Mouse (Mus musculus) liver, embryonic 13.5 days (tissue): ENCODE measurements around the gene Rimbp2. TPM values are rescaled to one million over a fixed set of nuclear protein-coding genes. Genes with fewer than 3 reads are reported as not detected.

Experiments used
- ATAC-seq: fragments of 200-750 bp; cut with Nextera tagmentation; 2 replicates; pipeline ENCODE4 v1.8.0; 2017; ENCODE audit warnings: low read depth, mild to moderate bottlenecking, moderate number of reproducible peaks, moderate library complexity
- DNase-seq: peaks from one replicate; pipeline ENCODE4 v3.0.0; 2022
- H3K27ac ChIP-seq: fragments of 300-500 bp; sonication (generic); 2 replicates; pipeline ENCODE4 v1.5.1; 2015; ENCODE audit warnings: moderate library complexity, mild to moderate bottlenecking, inconsistent platforms
- H3K27me3 ChIP-seq: fragments of 300-500 bp; sonication (generic); 2 replicates; pipeline ENCODE4 v1.6.1; 2015; ENCODE audit warnings: mild to moderate bottlenecking, inconsistent platforms
- H3K36me3 ChIP-seq: fragments of 300-500 bp; sonication (generic); 2 replicates; pipeline ENCODE4 v1.6.1; 2015; ENCODE audit warnings: mild to moderate bottlenecking, inconsistent platforms
- H3K4me1 ChIP-seq: fragments of 300-500 bp; sonication (generic); replicated peaks from 2 replicates; pipeline ENCODE4 v1.6.1; 2015; ENCODE audit warnings: inconsistent platforms
- H3K4me2 ChIP-seq: fragments of 300-500 bp; sonication (generic); 2 replicates; pipeline ENCODE4 v1.6.1; 2015; ENCODE audit warnings: inconsistent platforms, mild to moderate bottlenecking, moderate library complexity
- H3K4me3 ChIP-seq: fragments of 300-500 bp; sonication (generic); replicated peaks from 2 replicates; pipeline ENCODE4 v1.5.1; 2015; ENCODE audit warnings: mild to moderate bottlenecking, inconsistent platforms
- H3K9ac ChIP-seq: fragments of 300-500 bp; sonication (generic); 2 replicates; pipeline ENCODE4 v1.6.1; 2015; ENCODE audit warnings: mild to moderate bottlenecking, inconsistent platforms
- H3K9me3 ChIP-seq: fragments of 300-500 bp; sonication (generic); replicated peaks from 2 replicates; pipeline ENCODE4 v1.6.1; 2016; ENCODE audit warnings: inconsistent platforms
- WGBS: fragments of 180-500 bp; shearing (Covaris S2); methylation state at CpG from one replicate; pipeline ENCODE4 v1.1.7; 2015; ENCODE audit not compliant: insufficient replicate concordance; 5-methylcytosine and 5-hydroxymethylcytosine counted together
- polyA plus RNA-seq: library from polyadenylated mRNA; unstranded; fragments of >200 nt; fragmentation: Nextera tagmentation; extraction: Ambion mirVana; gene quantifications from 2 replicates; pipeline ENCODE4 v1.2.1, GENCODE M21; 2015

Rimbp2 gene
- polyA plus RNA-seq, 1 experiment from 2014 or later: not detected

DNA sequence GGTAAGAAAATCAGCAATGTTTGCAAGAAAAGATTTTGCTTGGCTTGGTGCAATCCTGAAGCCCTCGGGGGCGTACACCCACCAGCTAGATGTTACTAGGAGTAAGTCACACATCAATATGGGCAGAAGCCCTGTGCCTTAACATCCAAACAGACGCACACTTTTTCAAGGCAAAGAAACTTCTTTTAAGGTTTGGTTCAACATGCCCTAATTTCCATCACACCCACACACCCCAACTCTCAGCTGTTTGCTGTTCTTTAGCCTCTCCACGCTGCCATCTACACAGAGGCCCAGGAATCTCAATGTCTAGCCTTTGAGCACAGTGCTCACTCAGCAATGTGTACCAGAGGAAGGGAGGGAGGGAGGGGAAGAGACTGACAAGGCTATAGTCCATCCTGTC is 28.2 kb downstream of the Rimbp2 start:
- Histone ChIP-seq H3K4me2 (no peak overlapping the region), H3K36me3 (no peaks in the 10 kb centered on the region), H3K27ac (no peak overlapping the region), H3K9ac (no peak overlapping the region), H3K27me3 (no peaks in the 10 kb centered on the region), H3K4me3 (no peak overlapping the region), H3K4me1 (no peaks in the 10 kb centered on the region), H3K9me3 (no peaks in the 10 kb centered on the region)
- ATAC-seq: no peak
- 58% methylated on average over 4 of the region's 4 CpGs for WGBS
- DNase-seq: no peak

GRCm38 (mm10) chr5:128920112-128920511 is 33.2 kb downstream of the Rimbp2 start:
- DNase-seq: no peak
- no peaks in the 10 kb centered on the region for H3K27me3 ChIP-seq
- H3K36me3 ChIP-seq: no peaks in the 10 kb centered on the region
- H3K4me3 ChIP-seq: no peak overlapping the region
- no peak overlapping the region for H3K9ac ChIP-seq
- WGBS: 46% methylated on average over 5 of the region's 5 CpGs
- no peak overlapping the region for H3K27ac ChIP-seq
- no peaks in the 10 kb centered on the region for H3K4me1 ChIP-seq
- ATAC-seq: no peak
- H3K4me2 ChIP-seq: no peak overlapping the region
- H3K9me3 ChIP-seq: no peaks in the 10 kb centered on the region

- Histone ChIP-seq H3K9me3 (no peaks in the 10 kb centered on the region), H3K36me3 (no peaks in the 10 kb centered on the region), H3K4me3 (no peak overlapping the region), H3K4me1 (no peaks in the 10 kb centered on the region), H3K4me2 (no peak overlapping the region), H3K27me3 (no peaks in the 10 kb centered on the region), H3K27ac (no peak overlapping the region), H3K9ac (no peak overlapping the region)
- ATAC-seq (peak; percentile 64; the same call in 1 of the 2 replicates), DNase-seq (peak; percentile 2)
- WGBS: 17% methylated on average over 10 of the region's 10 CpGs
These were observed 35.9 kb downstream of the Rimbp2 start for GRCm38 (mm10) chr5:128917116-128917959.

GRCm38 (mm10) chr5:128913820-128914219 is 39.5 kb downstream of the Rimbp2 start:
- DNase-seq (no peak), ATAC-seq (no peak)
- no peaks in the 10 kb centered on the region for H3K9me3 ChIP-seq
- no peak overlapping the region for H3K9ac ChIP-seq
- H3K4me3 ChIP-seq: no peak overlapping the region
- no peak overlapping the region for H3K27ac ChIP-seq
- no peaks in the 10 kb centered on the region for H3K27me3 ChIP-seq
- no peaks in the 10 kb centered on the region for H3K4me1 ChIP-seq
- WGBS: 59% methylated on average over 3 of the region's 3 CpGs
- H3K36me3 ChIP-seq: no peaks in the 10 kb centered on the region
- no peak overlapping the region for H3K4me2 ChIP-seq

DNA sequence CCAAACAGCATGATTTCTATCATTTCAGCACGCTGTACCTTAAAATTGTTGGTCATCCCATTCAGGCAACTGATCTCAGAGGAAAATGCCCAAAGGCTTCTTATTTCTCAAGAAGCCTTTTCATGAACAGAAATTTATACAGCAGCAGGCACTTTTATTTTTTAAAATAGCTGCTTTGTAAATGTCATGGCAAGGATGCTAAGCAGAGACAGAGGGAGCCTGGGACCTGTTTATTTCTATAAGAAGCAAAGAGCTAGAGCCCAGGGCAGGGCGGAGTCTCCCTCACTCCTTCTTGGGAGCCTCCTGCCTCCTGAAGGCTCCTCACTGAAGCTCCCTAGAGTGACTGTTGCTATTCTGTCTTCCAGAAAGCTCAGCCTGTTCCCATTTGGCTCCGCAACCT is 40.9 kb downstream of the Rimbp2 start:
- Histone ChIP-seq H3K9ac (no peak overlapping the region), H3K4me3 (no peak overlapping the region), H3K36me3 (no peaks in the 10 kb centered on the region), H3K4me1 (no peaks in the 10 kb centered on the region), H3K9me3 (no peaks in the 10 kb centered on the region), H3K27ac (no peak overlapping the region), H3K27me3 (no peaks in the 10 kb centered on the region), H3K4me2 (no peak overlapping the region)
- DNase-seq: no peak
- ATAC-seq: no peak
- 68% methylated on average over 3 of the region's 3 CpGs for WGBS

DNA sequence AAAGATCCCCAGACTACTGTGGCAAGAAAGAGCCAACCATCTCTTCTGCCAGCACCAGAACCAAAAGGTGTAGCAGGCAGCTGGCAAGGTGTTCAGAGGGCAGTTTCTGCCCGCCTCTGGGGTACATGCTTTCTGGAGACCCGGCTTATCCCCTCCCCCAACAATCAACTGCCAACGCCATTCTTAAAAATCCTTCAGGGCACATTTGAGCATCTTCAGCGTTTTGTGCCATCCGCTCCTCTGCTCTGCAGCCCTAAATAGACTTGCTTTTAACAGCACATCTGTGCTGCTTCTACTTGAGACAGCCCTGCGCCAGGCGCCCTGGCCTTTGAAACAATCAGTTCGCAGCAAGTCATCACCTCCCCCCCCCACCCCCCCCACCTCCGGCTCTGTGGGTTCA is 41.7 kb downstream of the Rimbp2 start:
- H3K27me3 ChIP-seq: no peaks in the 10 kb centered on the region
- no peak overlapping the region for H3K4me3 ChIP-seq
- no peaks in the 10 kb centered on the region for H3K36me3 ChIP-seq
- H3K9me3 ChIP-seq: no peaks in the 10 kb centered on the region
- WGBS: 68% methylated on average over 8 of the region's 9 CpGs
- H3K27ac ChIP-seq: no peak overlapping the region
- H3K4me1 ChIP-seq: no peaks in the 10 kb centered on the region
- no peak overlapping the region for H3K4me2 ChIP-seq
- DNase-seq: no peak
- ATAC-seq: no peak
- H3K9ac ChIP-seq: no peak overlapping the region

DNA sequence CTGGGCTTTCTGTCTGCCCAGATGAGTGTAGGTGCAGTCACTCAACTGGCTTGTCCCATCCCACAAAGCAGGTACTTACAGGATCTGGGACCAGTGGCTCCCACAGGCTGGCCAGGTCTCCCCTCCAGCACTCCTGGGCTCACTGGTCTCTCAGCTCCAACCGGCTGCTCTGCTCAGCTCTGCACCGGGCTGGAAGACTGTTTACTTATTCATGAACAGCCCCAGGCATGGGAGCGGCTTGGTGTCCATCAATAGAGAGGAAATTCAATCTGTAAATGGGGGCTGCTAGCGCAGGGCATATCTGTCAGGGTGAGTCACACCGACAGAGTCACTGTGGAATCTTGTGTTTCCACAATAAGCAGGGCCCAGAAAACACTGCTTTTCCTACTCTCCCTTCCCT is 49.2 kb downstream of the Rimbp2 start:
- no peak overlapping the region for H3K4me3 ChIP-seq
- H3K9ac ChIP-seq: no peak overlapping the region
- DNase-seq: no peak
- no peak overlapping the region for H3K4me2 ChIP-seq
- no peak for ATAC-seq
- H3K9me3 ChIP-seq: no peaks in the 10 kb centered on the region
- H3K27ac ChIP-seq: no peak overlapping the region
- no peaks in the 10 kb centered on the region for H3K27me3 ChIP-seq
- no peaks in the 10 kb centered on the region for H3K36me3 ChIP-seq
- H3K4me1 ChIP-seq: no peaks in the 10 kb centered on the region
- 47% methylated on average over 5 of the region's 5 CpGs for WGBS

- H3K4me1 ChIP-seq: no peaks in the 10 kb centered on the region
- H3K27ac ChIP-seq: no peak overlapping the region
- DNase-seq (no peak), ATAC-seq (no peak)
- no peak overlapping the region for H3K9ac ChIP-seq
- H3K4me3 ChIP-seq: no peak overlapping the region
- H3K27me3 ChIP-seq: no peaks in the 10 kb centered on the region
- H3K4me2 ChIP-seq: no peak overlapping the region
- no peaks in the 10 kb centered on the region for H3K36me3 ChIP-seq
- no peaks in the 10 kb centered on the region for H3K9me3 ChIP-seq
- WGBS: 60% methylated on average over 12 of the region's 12 CpGs
These were observed 50.2 kb downstream of the Rimbp2 start for GRCm38 (mm10) chr5:128903120-128903519.

DNA sequence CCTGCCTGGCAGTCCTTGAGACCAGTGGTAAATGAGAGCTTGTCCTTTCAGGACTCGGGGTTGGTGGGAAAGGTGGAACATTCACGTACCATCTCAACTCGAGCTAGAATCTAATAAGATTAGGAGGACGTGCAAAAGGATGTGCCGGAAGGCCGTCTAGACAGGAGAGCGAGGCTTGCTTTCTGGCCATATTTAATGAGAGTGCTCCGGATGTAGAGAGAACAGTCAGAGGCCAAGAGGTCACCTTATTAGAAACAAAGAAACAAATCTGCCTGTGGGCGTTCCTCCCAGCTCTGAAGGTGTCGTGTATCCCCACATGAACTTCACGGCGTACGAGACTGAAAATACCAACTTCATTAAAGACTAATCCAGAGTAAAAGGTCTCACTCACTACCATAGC is 53.3 kb downstream of the Rimbp2 start:
- Histone ChIP-seq H3K36me3 (no peaks in the 10 kb centered on the region), H3K27me3 (no peaks in the 10 kb centered on the region), H3K4me3 (no peak overlapping the region), H3K9me3 (no peaks in the 10 kb centered on the region), H3K9ac (no peak overlapping the region), H3K27ac (no peak overlapping the region), H3K4me1 (no peaks in the 10 kb centered on the region), H3K4me2 (no peak overlapping the region)
- 73% methylated on average over 13 of the region's 13 CpGs for WGBS
- no peak for ATAC-seq
- no peak for DNase-seq

DNA sequence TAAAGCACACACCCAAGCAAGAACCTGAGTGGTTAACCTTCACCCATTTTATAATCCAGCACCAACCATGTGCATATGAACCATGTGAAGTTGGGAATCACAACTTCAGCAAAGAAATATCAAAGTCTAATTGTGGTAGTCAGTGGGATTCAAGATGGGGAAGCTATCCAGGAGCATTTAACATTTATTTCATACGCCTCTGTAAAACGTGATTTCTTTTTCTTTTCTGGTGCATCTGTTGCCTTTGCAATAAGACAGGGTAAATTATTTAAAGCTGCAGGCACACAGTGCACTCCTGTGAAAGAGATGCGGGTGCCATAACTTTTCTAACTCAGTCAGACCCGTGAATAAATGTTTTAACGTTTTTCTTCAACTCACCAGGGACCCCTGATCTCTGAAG is 58.4 kb downstream of the Rimbp2 start:
- no peaks in the 10 kb centered on the region for H3K4me1 ChIP-seq
- no peak overlapping the region for H3K9ac ChIP-seq
- H3K36me3 ChIP-seq: no peaks in the 10 kb centered on the region
- no peaks in the 10 kb centered on the region for H3K9me3 ChIP-seq
- no peaks in the 10 kb centered on the region for H3K27me3 ChIP-seq
- 54% methylated on average over 5 of the region's 5 CpGs for WGBS
- no peak overlapping the region for H3K4me3 ChIP-seq
- H3K27ac ChIP-seq: no peak overlapping the region
- ATAC-seq: no peak
- H3K4me2 ChIP-seq: no peak overlapping the region
- no peak for DNase-seq

DNA sequence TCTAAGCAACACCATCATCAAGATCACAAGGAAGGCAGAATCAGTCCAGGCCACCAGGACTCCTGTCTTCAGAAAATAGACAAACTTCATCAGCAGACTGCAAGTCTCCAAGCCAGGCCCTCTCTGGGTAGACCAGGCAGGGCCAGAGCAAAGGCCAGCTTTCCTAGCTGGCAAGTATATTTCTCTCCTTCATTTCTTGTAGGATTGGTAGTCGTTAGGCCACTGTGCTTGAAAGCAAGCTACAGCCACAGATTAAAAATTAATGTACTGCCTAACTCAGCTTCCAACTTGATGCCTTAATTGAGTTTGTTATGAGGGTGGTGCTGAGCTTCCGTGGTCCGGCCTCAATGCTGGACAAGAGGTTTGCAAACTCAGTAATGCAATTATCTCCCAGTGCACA is 65.7 kb downstream of the Rimbp2 start:
- Histone ChIP-seq H3K4me3 (no peak overlapping the region), H3K9me3 (no peaks in the 10 kb centered on the region), H3K27me3 (no peaks in the 10 kb centered on the region), H3K4me2 (no peak overlapping the region), H3K27ac (no peak overlapping the region), H3K4me1 (no peaks in the 10 kb centered on the region), H3K9ac (no peak overlapping the region), H3K36me3 (no peaks in the 10 kb centered on the region)
- WGBS: 63% methylated on average over 3 of the region's 3 CpGs
- ATAC-seq (no peak), DNase-seq (no peak)

DNA sequence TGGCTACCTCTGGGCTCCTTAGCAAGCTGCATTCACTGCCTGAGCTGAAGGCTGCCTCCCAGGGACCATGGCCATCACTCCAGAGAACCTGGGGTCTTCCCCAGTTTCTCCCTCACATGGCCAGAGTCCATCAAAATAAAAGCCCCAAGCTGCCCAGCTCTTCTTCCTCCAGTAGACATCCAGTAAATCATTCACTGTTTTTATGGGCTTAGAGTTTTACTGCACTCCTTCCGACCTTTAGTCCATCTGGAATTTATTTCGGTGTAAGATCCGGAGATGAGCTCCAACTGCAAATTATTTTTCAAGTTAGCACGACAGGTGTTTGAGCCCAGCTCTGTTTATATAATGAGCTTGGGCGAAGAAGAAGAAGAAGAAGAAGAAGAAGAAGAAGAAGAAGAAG is 69.0 kb downstream of the Rimbp2 start:
- Histone ChIP-seq H3K27me3 (no peaks in the 10 kb centered on the region), H3K9ac (no peak overlapping the region), H3K4me3 (no peak overlapping the region), H3K4me2 (no peak overlapping the region), H3K36me3 (no peaks in the 10 kb centered on the region), H3K27ac (no peak overlapping the region), H3K4me1 (no peaks in the 10 kb centered on the region), H3K9me3 (no peaks in the 10 kb centered on the region)
- no peak for ATAC-seq
- 59% methylated on average over 5 of the region's 5 CpGs for WGBS
- DNase-seq: no peak
